Mouse (Mus musculus): ENCODE measurements around the gene Dlk1.

Gene Dlk1

GRCm38 (mm10) chr12:109452592-109452991, at the start of gene Dlk1:
Dlk1 (plus strand) TSS chr12:109452823.
- DNase-seq (ENCODE audit: low read depth) = no peak

- DNase-seq (ENCODE audit: low read depth) = no peak
These were observed 49.7 kb upstream of the Dlk1 start for GRCm38 (mm10) chr12:109402943-109403342.

GRCm38 (mm10) chr12:109403752-109404151, 48.9 kb upstream of the Dlk1 start:
- no peak for DNase-seq (ENCODE audit: low read depth)

- no peak for DNase-seq (ENCODE audit: low read depth)
These were observed 46.6 kb upstream of the Dlk1 start for GRCm38 (mm10) chr12:109406018-109406417.

- DNase-seq (ENCODE audit: low read depth) = no peak
These were observed 41.9 kb upstream of the Dlk1 start for GRCm38 (mm10) chr12:109410723-109411122.

- DNase-seq (ENCODE audit: low read depth) = no peak
These were observed 41.2 kb upstream of the Dlk1 start for GRCm38 (mm10) chr12:109411172-109412070.

GRCm38 (mm10) chr12:109412071-109412440, 40.6 kb upstream of the Dlk1 start:
- no peak for DNase-seq (ENCODE audit: low read depth)

- no peak for DNase-seq (ENCODE audit: low read depth)
These were observed 39.9 kb upstream of the Dlk1 start for GRCm38 (mm10) chr12:109412675-109413074.

GRCm38 (mm10) chr12:109413321-109413720, 39.3 kb upstream of the Dlk1 start:
- no peak for DNase-seq (ENCODE audit: low read depth)

GRCm38 (mm10) chr12:109416681-109417080, 35.9 kb upstream of the Dlk1 start:
- no peak for DNase-seq (ENCODE audit: low read depth)

- DNase-seq (ENCODE audit: low read depth) = no peak
These were observed 35.0 kb upstream of the Dlk1 start for GRCm38 (mm10) chr12:109417476-109418201.

- DNase-seq (ENCODE audit: low read depth) = no peak
These were observed 32.6 kb upstream of the Dlk1 start for GRCm38 (mm10) chr12:109420006-109420405.

GRCm38 (mm10) chr12:109423163-109423562, 29.5 kb upstream of the Dlk1 start:
- DNase-seq (ENCODE audit: low read depth) = no peak

- no peak for DNase-seq (ENCODE audit: low read depth)
These were observed 28.8 kb upstream of the Dlk1 start for GRCm38 (mm10) chr12:109423716-109424429.

- no peak for DNase-seq (ENCODE audit: low read depth)
These were observed 27.8 kb upstream of the Dlk1 start for GRCm38 (mm10) chr12:109424753-109425332.

- no peak for DNase-seq (ENCODE audit: low read depth)
These were observed 26.6 kb upstream of the Dlk1 start for GRCm38 (mm10) chr12:109425982-109426381.

- no peak for DNase-seq (ENCODE audit: low read depth)
These were observed 20.0 kb upstream of the Dlk1 start for GRCm38 (mm10) chr12:109432475-109433130.

GRCm38 (mm10) chr12:109436367-109436807, 16.2 kb upstream of the Dlk1 start:
- no peak for DNase-seq (ENCODE audit: low read depth)

GRCm38 (mm10) chr12:109436852-109437251, 15.8 kb upstream of the Dlk1 start:
- no peak for DNase-seq (ENCODE audit: low read depth)

GRCm38 (mm10) chr12:109437559-109438350, 14.9 kb upstream of the Dlk1 start:
- peak; percentile 92 for DNase-seq (ENCODE audit: low read depth)

GRCm38 (mm10) chr12:109438383-109438782, 14.2 kb upstream of the Dlk1 start:
- peak; percentile 28 for DNase-seq (ENCODE audit: low read depth)
